Mouse (Mus musculus) limb, embryonic 14.5 days (tissue): Measurements from ENCODE around the gene Cdc34. TPM values are rescaled to one million over a fixed set of nuclear protein-coding genes. Genes with fewer than 3 reads are reported as not detected.

Experiments used
- ATAC-seq: fragments of 200-750 bp; cut with Nextera tagmentation; 2 replicates; pipeline ENCODE4 v1.8.0; 2017; ENCODE audit warnings: low read depth, moderate number of reproducible peaks, moderate TSS enrichment; ENCODE audit not compliant: low FRiP score
- DNase-seq: peaks from one replicate; pipeline ENCODE4 v3.0.0-alpha.2; 2015; ENCODE audit warnings: low spot score
- H3K27ac ChIP-seq: fragments of 300-500 bp; sonication (generic); replicated peaks from 2 replicates; pipeline ENCODE4 v1.5.1; 2014; ENCODE audit warnings: low read depth, mild to moderate bottlenecking, low read length, moderate library complexity, mixed read lengths
- H3K27me3 ChIP-seq: fragments of 300-500 bp; sonication (generic); 2 replicates; pipeline ENCODE4 v1.6.1; 2014; ENCODE audit warnings: low read length, mixed read lengths; ENCODE audit not compliant: control insufficient read depth, insufficient read depth
- H3K36me3 ChIP-seq: fragments of 300-500 bp; sonication (generic); 2 replicates; pipeline ENCODE4 v1.6.1; 2014; ENCODE audit warnings: mild to moderate bottlenecking, low read length, moderate library complexity, mixed read lengths; ENCODE audit not compliant: control insufficient read depth, insufficient read depth
- H3K4me1 ChIP-seq: fragments of 300-500 bp; sonication (generic); 2 replicates; pipeline ENCODE4 v1.6.1; 2014; ENCODE audit warnings: antibody characterized with exemption, low read length, mixed read lengths; ENCODE audit not compliant: control insufficient read depth, insufficient read depth
- H3K4me2 ChIP-seq: fragments of 300-500 bp; sonication (generic); replicated peaks from 2 replicates; pipeline ENCODE4 v1.6.1; 2014; ENCODE audit warnings: low read depth, mild to moderate bottlenecking, low read length, moderate library complexity; ENCODE audit not compliant: severe bottlenecking
- H3K4me3 ChIP-seq: fragments of 300-500 bp; sonication (generic); replicated peaks from 2 replicates; pipeline ENCODE4 v1.5.1; 2014; ENCODE audit warnings: low read length
- H3K9ac ChIP-seq: fragments of 300-500 bp; sonication (generic); 2 replicates; pipeline ENCODE4 v1.6.1; 2014; ENCODE audit warnings: mild to moderate bottlenecking, low read depth, low read length, moderate library complexity; ENCODE audit not compliant: severe bottlenecking
- H3K9me3 ChIP-seq: fragments of 300-500 bp; sonication (generic); 2 replicates; pipeline ENCODE4 v1.6.1; 2016; ENCODE audit warnings: low read length; ENCODE audit not compliant: control insufficient read depth
- POLR2A ChIP-seq: fragments of 200-500 bp; IDR thresholded peaks from 2 replicates; pipeline ENCODE4 v1.8.0; 2012; ENCODE audit warnings: inconsistent platforms, mild to moderate bottlenecking, moderate library complexity, borderline replicate concordance; ENCODE audit not compliant: insufficient read depth, insufficient read length; ENCODE audit errors: extremely low read depth
- WGBS: fragments of 180-500 bp; shearing (Covaris S2); extraction: QIAGEN DNeasy Blood & Tissue Kit; methylation state at CpG from one replicate; pipeline ENCODE4 v1.1.7; 2014; 5-methylcytosine and 5-hydroxymethylcytosine counted together
- polyA plus RNA-seq, 2 experiments: library from polyadenylated mRNA; depleted of rRNA in 1 of 2; stranded (reverse) in 1 of 2; unstranded in 1 of 2; fragments of >200 nt; fragmentation: Nextera tagmentation in 1 of 2; extraction: Ambion mirVana in 1 of 2; gene quantifications; 2 replicates each; pipeline versions ENCODE4 v1.2.1 to v1.2.3; 2012 to 2014

Cdc34 gene
- polyA plus RNA-seq, 2 experiments: 110 to 138 TPM

- Histone ChIP-seq H3K4me3 (no peak overlapping the region), H3K9me3 (no peaks in the 10 kb centered on the region), H3K9ac (no peak overlapping the region), H3K27me3 (no peaks in the 10 kb centered on the region), H3K36me3 (peaks cover 12% of the 10 kb centered on the region; the same call in 1 of the 2 replicates), H3K4me2 (no peak overlapping the region), H3K4me1 (peaks cover 6% of the 10 kb centered on the region), H3K27ac (no peak overlapping the region)
- 55% methylated on average over 6 of the region's 6 CpGs for WGBS
- no peak for TF ChIP-seq POLR2A
- DNase-seq: no peak
- ATAC-seq: no peak
These were observed 10.5 kb upstream of the Cdc34 start for GRCm38 (mm10) chr10:79671396-79672087.

DNA sequence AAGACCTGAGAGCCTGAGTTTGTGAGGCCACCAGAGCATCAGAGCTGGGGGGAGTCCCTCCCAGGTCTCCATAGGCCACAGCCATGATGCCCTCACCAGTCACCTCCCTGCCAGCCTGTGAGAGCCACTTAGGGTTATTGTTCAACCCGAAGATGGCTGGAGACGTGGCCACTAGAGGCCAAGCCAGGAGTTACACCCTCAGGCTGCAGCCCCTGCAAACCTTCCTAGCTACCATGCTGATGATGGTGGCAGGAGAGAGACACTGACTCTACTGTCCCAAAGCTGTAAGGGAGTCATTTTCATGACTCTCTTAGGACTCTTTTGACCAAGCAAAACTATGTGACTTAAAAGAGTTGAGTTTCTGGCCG lies 9.9 kb upstream of the Cdc34 start:
- no peaks in the 10 kb centered on the region for H3K9me3 ChIP-seq
- peaks cover 6% of the 10 kb centered on the region for H3K4me1 ChIP-seq
- H3K4me2 ChIP-seq: no peak overlapping the region
- ATAC-seq: no peak
- H3K9ac ChIP-seq: no peak overlapping the region
- no peak for TF ChIP-seq POLR2A
- WGBS: 58% methylated on average over 3 of the region's 3 CpGs
- no peak for DNase-seq
- peaks cover 12% of the 10 kb centered on the region; the same call in 1 of the 2 replicates for H3K36me3 ChIP-seq
- no peak overlapping the region for H3K4me3 ChIP-seq
- no peaks in the 10 kb centered on the region for H3K27me3 ChIP-seq
- no peak overlapping the region for H3K27ac ChIP-seq

DNA sequence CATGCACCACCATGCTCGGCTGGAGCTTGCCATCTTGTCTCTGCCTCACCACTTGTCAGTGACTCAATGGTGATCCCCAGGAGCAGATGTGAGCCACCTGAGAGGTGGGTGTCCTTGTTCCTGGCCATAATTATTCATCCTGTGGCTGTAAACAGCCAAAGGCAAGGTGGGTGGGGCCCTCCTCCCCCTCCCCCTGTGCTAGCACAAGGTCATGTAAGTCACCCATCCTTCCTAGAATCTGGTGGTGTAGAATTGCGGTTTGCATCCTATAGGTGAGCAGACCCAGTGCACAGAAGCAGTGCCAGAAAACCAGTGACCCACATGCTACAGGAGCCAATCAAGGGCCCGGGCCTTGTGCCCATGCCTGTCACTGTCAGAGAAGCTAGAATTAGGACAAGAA lies 8.9 kb upstream of the Cdc34 start:
- Histone ChIP-seq H3K9ac (no peak overlapping the region), H3K4me2 (no peak overlapping the region), H3K4me3 (no peak overlapping the region), H3K9me3 (no peaks in the 10 kb centered on the region), H3K27me3 (no peaks in the 10 kb centered on the region), H3K4me1 (peaks cover 6% of the 10 kb centered on the region), H3K36me3 (peaks cover 12% of the 10 kb centered on the region; the same call in 1 of the 2 replicates), H3K27ac (no peak overlapping the region)
- WGBS: 94% methylated on average over 3 of the region's 3 CpGs
- TF ChIP-seq POLR2A: no peak
- DNase-seq: no peak
- no peak for ATAC-seq

- Histone ChIP-seq H3K36me3 (peaks cover 12% of the 10 kb centered on the region; the same call in 1 of the 2 replicates), H3K4me1 (peaks cover 1% of the 10 kb centered on the region), H3K27me3 (no peaks in the 10 kb centered on the region), H3K4me2 (no peak overlapping the region), H3K9me3 (no peaks in the 10 kb centered on the region), H3K4me3 (no peak overlapping the region), H3K9ac (no peak overlapping the region), H3K27ac (no peak overlapping the region)
- no peak for ATAC-seq
- TF ChIP-seq POLR2A: no peak
- no peak for DNase-seq
- 48% methylated on average over 38 of the region's 44 CpGs for WGBS
These were observed 6.5 kb upstream of the Cdc34 start for GRCm38 (mm10) chr10:79675346-79676035.

GRCm38 (mm10) chr10:79680606-79681495 lies 1.1 kb upstream of the Cdc34 start:
- H3K4me2 ChIP-seq: peak overlapping the region; percentile 67
- DNase-seq (no peak), ATAC-seq (no peak)
- no peaks in the 10 kb centered on the region for H3K27me3 ChIP-seq
- peak overlapping the region; percentile 82 for H3K9ac ChIP-seq
- peak overlapping the region; percentile 78 for H3K4me3 ChIP-seq
- no peaks in the 10 kb centered on the region for H3K9me3 ChIP-seq
- H3K4me1 ChIP-seq: peaks cover 16% of the 10 kb centered on the region
- H3K36me3 ChIP-seq: peaks cover 23% of the 10 kb centered on the region
- 34% methylated on average over 11 of the region's 11 CpGs for WGBS
- H3K27ac ChIP-seq: peak overlapping the region; percentile 71
- no peak for TF ChIP-seq POLR2A
